Mouse (Mus musculus): ENCODE data around the gene Nkx3-2.

GRCm38 (mm10) chr5:41754226-41754775, 10.0 kb downstream of the Nkx3-2 start:
- TF ChIP-seq TAL1 (IDR thresholded peaks at IDR 0.05; ENCODE audit: low read length) (no peak), GATA1 (IDR thresholded peaks at IDR 0.05; ENCODE audit: low read length) (no peak)
